8 mouse cellular contexts compared by ENCODE assay signal in genomic region chr15:81856030-81856790, GRCm38 (mm10). TPM values are rescaled to one million over a fixed set of nuclear protein-coding genes. Genes with fewer than 3 reads are reported as not detected.
A peak's percentile ranks its signal among the peaks of the same experiment; 100 is the strongest.
DNase-seq lines count a peak whose midpoint lies in the region; ATAC-seq and TF ChIP-seq lines count a peak whose summit lies in the region.

No protein-coding gene starts in this region.

- peak overlapping the region; percentile 93 for H3K27ac ChIP-seq in heart, embryonic 11.5 days (ENCODE audit: low read depth, low read length)
- peak overlapping the region; percentile 99 for H3K27ac ChIP-seq in kidney, embryonic 15.5 days
- H3K27ac ChIP-seq in liver, embryonic 12.5 days = peak overlapping the region; percentile 92
- H3K27ac ChIP-seq in stomach, embryonic 14.5 days (ENCODE audit: low read length) = peak overlapping the region; percentile 98

- H3K4me2 ChIP-seq in heart, embryonic 11.5 days = peak overlapping the region; percentile 83
- peak overlapping the region; percentile 88 for H3K4me2 ChIP-seq in kidney, embryonic 15.5 days
- H3K4me2 ChIP-seq in liver, embryonic 12.5 days = peak overlapping the region; percentile 89
- peak overlapping the region; percentile 96 for H3K4me2 ChIP-seq in stomach, embryonic 14.5 days (replicated peaks; ENCODE audit: low read depth, low read length)

- H3K4me3 ChIP-seq in heart, embryonic 11.5 days (ENCODE audit: low read depth, low read length) = peak overlapping the region; percentile 87
- H3K4me3 ChIP-seq in kidney, embryonic 15.5 days (replicated peaks) = peak overlapping the region; percentile 69
- peak overlapping the region; percentile 83 for H3K4me3 ChIP-seq in liver, embryonic 12.5 days
- peak overlapping the region; percentile 76 for H3K4me3 ChIP-seq in stomach, embryonic 14.5 days (ENCODE audit: low read depth, low read length)

- no peaks in the 10 kb centered on the region for H3K27me3 ChIP-seq in heart, embryonic 11.5 days (ENCODE audit: control insufficient read depth, insufficient read depth, low read length)
- no peaks in the 10 kb centered on the region for H3K27me3 ChIP-seq in kidney, embryonic 15.5 days
- no peaks in the 10 kb centered on the region for H3K27me3 ChIP-seq in liver, embryonic 12.5 days (replicated peaks)
- H3K27me3 ChIP-seq in stomach, embryonic 14.5 days (ENCODE audit: control insufficient read depth, insufficient read depth, low read length) = no peaks in the 10 kb centered on the region

- peak overlapping the region; percentile 88 for H3K9ac ChIP-seq in heart, embryonic 11.5 days (ENCODE audit: low read depth, low read length)
- peak overlapping the region; percentile 87 for H3K9ac ChIP-seq in kidney, embryonic 15.5 days
- peak overlapping the region; percentile 92 for H3K9ac ChIP-seq in liver, embryonic 12.5 days
- H3K9ac ChIP-seq in stomach, embryonic 14.5 days (replicated peaks; ENCODE audit: low read depth, low read length) = peak overlapping the region; percentile 89

- DNase-seq in brain, embryonic 14.5 days (ENCODE audit: low read depth) = peak; percentile 98
- peak; percentile 69 to 76 for DNase-seq in natural killer cell, adult 2 months (ENCODE audit: low spot score in 2 of 2)

- peaks cover 6% of the 10 kb centered on the region; the same call in 1 of the 2 replicates for H3K36me3 ChIP-seq in heart, embryonic 11.5 days (ENCODE audit: control insufficient read depth, insufficient read depth, low read length)
- peaks cover 32% of the 10 kb centered on the region for H3K36me3 ChIP-seq in kidney, embryonic 15.5 days
- peaks cover 38% of the 10 kb centered on the region for H3K36me3 ChIP-seq in liver, embryonic 12.5 days
- peaks cover 11% of the 10 kb centered on the region for H3K36me3 ChIP-seq in stomach, embryonic 14.5 days (ENCODE audit: control insufficient read depth, insufficient read depth, low read length)

- H3K4me1 ChIP-seq in heart, embryonic 11.5 days (ENCODE audit: control insufficient read depth, insufficient read depth, low read length) = peaks cover 8% of the 10 kb centered on the region
- H3K4me1 ChIP-seq in kidney, embryonic 15.5 days = peaks cover 39% of the 10 kb centered on the region
- H3K4me1 ChIP-seq in liver, embryonic 12.5 days = peaks cover 64% of the 10 kb centered on the region
- H3K4me1 ChIP-seq in stomach, embryonic 14.5 days (ENCODE audit: control insufficient read depth, insufficient read depth, low read length) = 0 out of 2 replicates have a peak, but pooled peaks cover 5% of the 10 kb centered on the region

- no peak for TF ChIP-seq POLR2A in brain, embryonic 14.5 days (IDR thresholded peaks at IDR 0.05; ENCODE audit: borderline replicate concordance, extremely low read depth, insufficient read depth, insufficient read length, poor library complexity, severe bottlenecking)

- no peaks in the 10 kb centered on the region for H3K9me3 ChIP-seq in heart, embryonic 11.5 days (replicated peaks; ENCODE audit: control insufficient read depth, low read length)
- H3K9me3 ChIP-seq in kidney, embryonic 15.5 days (replicated peaks) = no peaks in the 10 kb centered on the region
- H3K9me3 ChIP-seq in liver, embryonic 12.5 days (replicated peaks) = no peaks in the 10 kb centered on the region
- no peaks in the 10 kb centered on the region for H3K9me3 ChIP-seq in stomach, embryonic 14.5 days (ENCODE audit: control insufficient read depth, low read depth, low read length)

- under 1% methylated on average over 28 of the region's 28 CpGs for WGBS in heart, embryonic 11.5 days (ENCODE audit: insufficient replicate concordance)
- WGBS in kidney, embryonic 15.5 days = under 1% methylated on average over 28 of the region's 28 CpGs
- 1% methylated on average over 28 of the region's 28 CpGs for WGBS in liver, embryonic 12.5 days (ENCODE audit: insufficient replicate concordance)
- under 1% methylated on average over 28 of the region's 28 CpGs for WGBS in stomach, embryonic 14.5 days

- ATAC-seq in CD4-positive, CD25-positive, alpha-beta regulatory T cell, adult 4 months = peak; percentile 56
- ATAC-seq in erythroblast, adult 5-6 weeks (replicated peaks; ENCODE audit: low FRiP score, poor library complexity, severe bottlenecking) = peak; percentile 73
- ATAC-seq in heart, embryonic 11.5 days (replicated peaks; ENCODE audit: insufficient number of reproducible peaks, low FRiP score, low TSS enrichment) = peak; percentile 81
- ATAC-seq in kidney, embryonic 15.5 days (replicated peaks; ENCODE audit: low FRiP score) = peak; percentile 89
- peak; percentile 90 for ATAC-seq in liver, embryonic 12.5 days
- peak; percentile 88 for ATAC-seq in stomach, embryonic 14.5 days (ENCODE audit: insufficient number of reproducible peaks, insufficient read depth, low FRiP score, low read depth)

- TF ChIP-seq CTCF in brain, embryonic 14.5 days (IDR thresholded peaks at IDR 0.05; ENCODE audit: borderline replicate concordance, extremely low read depth, insufficient read depth, insufficient read length) = no peak

RNA-seq across cellular contexts. Expression of gene Tob2, which starts 2.4 kb away (rescaled TPM):
- 10 to 100 TPM; 37.2 to 42.7 TPM for polyA plus RNA-seq in CD4-positive, CD25-positive, alpha-beta regulatory T cell, adult 4 months (2017; shearing (Covaris generic))
- polyA plus RNA-seq in brain, embryonic 14.5 days (2012; rRNA removed) = 15.4 and 15.7 TPM in 2 replicates
- 6.3 and 9.6 TPM in 2 replicates for total RNA-seq in erythroblast, adult 5-6 weeks (2015; ENCODE audit: low replicate concordance)
- total RNA-seq in erythroblast, adult 5-6 weeks (2017; ENCODE audit: low replicate concordance) = 5.3 and 7.2 TPM in 2 replicates
- polyA plus RNA-seq in heart, embryonic 11.5 days (2014; fragmentation: Nextera tagmentation; extraction: Ambion mirVana) = 9.9 and 12.1 TPM in 2 replicates
- polyA plus RNA-seq in kidney, embryonic 15.5 days (2015; fragmentation: Nextera tagmentation; extraction: Ambion mirVana) = 28.2 and 29.3 TPM in 2 replicates
- 12.8 and 14.5 TPM in 2 replicates for polyA plus RNA-seq in liver, embryonic 12.5 days (2016; fragmentation: Nextera tagmentation; extraction: Ambion mirVana)
- 24.5 and 25.1 TPM in 2 replicates for polyA plus RNA-seq in stomach, embryonic 14.5 days (2014; fragmentation: Nextera tagmentation; extraction: Ambion mirVana)

RNA-seq across cellular contexts. Expression of gene Phf5a, which starts 15.5 kb away (rescaled TPM):
- 100 to 1,000 TPM in 1 of 2 experiments, 10 to 100 TPM in 1; 89.8 to 111 TPM for polyA plus RNA-seq in CD4-positive, CD25-positive, alpha-beta regulatory T cell, adult 4 months (2017; shearing (Covaris generic))
- 85.1 and 103 TPM in 2 replicates for polyA plus RNA-seq in brain, embryonic 14.5 days (2012; rRNA removed)
- total RNA-seq in erythroblast, adult 5-6 weeks (2015; ENCODE audit: low replicate concordance) = 29.7 and 33.0 TPM in 2 replicates
- 19.8 and 45.9 TPM in 2 replicates for total RNA-seq in erythroblast, adult 5-6 weeks (2017; ENCODE audit: low replicate concordance)
- polyA plus RNA-seq in heart, embryonic 11.5 days (2014; fragmentation: Nextera tagmentation; extraction: Ambion mirVana) = 119 and 131 TPM in 2 replicates
- polyA plus RNA-seq in kidney, embryonic 15.5 days (2015; fragmentation: Nextera tagmentation; extraction: Ambion mirVana) = 159 and 163 TPM in 2 replicates
- polyA plus RNA-seq in liver, embryonic 12.5 days (2016; fragmentation: Nextera tagmentation; extraction: Ambion mirVana) = 140 and 145 TPM in 2 replicates
- 153 and 157 TPM in 2 replicates for polyA plus RNA-seq in stomach, embryonic 14.5 days (2014; fragmentation: Nextera tagmentation; extraction: Ambion mirVana)

RNA-seq across cellular contexts. Expression of gene Aco2, which starts 15.9 kb away (rescaled TPM):
- polyA plus RNA-seq in CD4-positive, CD25-positive, alpha-beta regulatory T cell, adult 4 months (2017; shearing (Covaris generic)) = 100 to 1,000 TPM in 1 of 2 experiments, 10 to 100 TPM in 1; 94.3 to 166 TPM
- 262 and 283 TPM in 2 replicates for polyA plus RNA-seq in brain, embryonic 14.5 days (2012; rRNA removed)
- 16.3 and 37.8 TPM in 2 replicates for total RNA-seq in erythroblast, adult 5-6 weeks (2015; ENCODE audit: low replicate concordance)
- total RNA-seq in erythroblast, adult 5-6 weeks (2017; ENCODE audit: low replicate concordance) = 29.7 and 59.3 TPM in 2 replicates
- 398 and 483 TPM in 2 replicates for polyA plus RNA-seq in heart, embryonic 11.5 days (2014; fragmentation: Nextera tagmentation; extraction: Ambion mirVana)
- 216 and 224 TPM in 2 replicates for polyA plus RNA-seq in kidney, embryonic 15.5 days (2015; fragmentation: Nextera tagmentation; extraction: Ambion mirVana)
- 131 and 132 TPM in 2 replicates for polyA plus RNA-seq in liver, embryonic 12.5 days (2016; fragmentation: Nextera tagmentation; extraction: Ambion mirVana)
- polyA plus RNA-seq in stomach, embryonic 14.5 days (2014; fragmentation: Nextera tagmentation; extraction: Ambion mirVana) = 136 and 144 TPM in 2 replicates

RNA-seq across cellular contexts. Expression of gene Tef, which starts 54.0 kb away (rescaled TPM):
- 10 to 100 TPM; 10.2 to 13.9 TPM for polyA plus RNA-seq in CD4-positive, CD25-positive, alpha-beta regulatory T cell, adult 4 months (2017; shearing (Covaris generic))
- 35.5 and 38.0 TPM in 2 replicates for polyA plus RNA-seq in brain, embryonic 14.5 days (2012; rRNA removed)
- 0.38 and 2.3 TPM in 2 replicates for total RNA-seq in erythroblast, adult 5-6 weeks (2015; ENCODE audit: low replicate concordance)
- total RNA-seq in erythroblast, adult 5-6 weeks (2017; ENCODE audit: low replicate concordance) = 0.98 and 2.0 TPM in 2 replicates
- polyA plus RNA-seq in heart, embryonic 11.5 days (2014; fragmentation: Nextera tagmentation; extraction: Ambion mirVana) = 15.0 and 16.3 TPM in 2 replicates
- polyA plus RNA-seq in kidney, embryonic 15.5 days (2015; fragmentation: Nextera tagmentation; extraction: Ambion mirVana) = 23.9 and 26.5 TPM in 2 replicates
- polyA plus RNA-seq in liver, embryonic 12.5 days (2016; fragmentation: Nextera tagmentation; extraction: Ambion mirVana) = 8.4 and 9.5 TPM in 2 replicates
- polyA plus RNA-seq in stomach, embryonic 14.5 days (2014; fragmentation: Nextera tagmentation; extraction: Ambion mirVana) = 23.7 and 25.6 TPM in 2 replicates

Comparison
In these comparisons a context has a peak if more than half of its experiments do, and no peak if none do; other contexts are left out.
1. Peak in every context shown above with its lines: DNase-seq, ATAC-seq, H3K4me3 ChIP-seq and H3K27ac ChIP-seq.